Mouse (Mus musculus) neural tube, embryonic 11.5 days (tissue): ENCODE measurements at regions not wholly inside any gene's neighbourhood (a gene's known extent, or its start where the extent isn't known, plus 50 kb on each side); places are given as distances from the start of the nearest gene placed in this dataset.
A peak's percentile ranks its signal among the peaks of the same experiment; 100 is the strongest.

Experiments used
- ATAC-seq: fragments of 200-750 bp; cut with Nextera tagmentation; 2 replicates; pipeline ENCODE4 v1.8.0; 2017; ENCODE audit warnings: moderate number of reproducible peaks, mild to moderate bottlenecking, moderate TSS enrichment, moderate library complexity; ENCODE audit not compliant: insufficient read depth, low FRiP score, low TSS enrichment
- DNase-seq: peaks from one replicate; pipeline ENCODE4 v3.0.0-alpha.2; 2015; ENCODE audit warnings: low spot score
- H3K27ac ChIP-seq: fragments of 300-500 bp; sonication (generic); 2 replicates; pipeline ENCODE4 v1.5.1; 2014; ENCODE audit warnings: low read depth, mild to moderate bottlenecking, low read length
- H3K27me3 ChIP-seq: fragments of 300-500 bp; sonication (generic); 2 replicates; pipeline ENCODE4 v1.6.1; 2014; ENCODE audit warnings: mild to moderate bottlenecking, low read length, mixed read lengths; ENCODE audit not compliant: control insufficient read depth, insufficient read depth
- H3K36me3 ChIP-seq: fragments of 300-500 bp; sonication (generic); 2 replicates; pipeline ENCODE4 v1.6.1; 2014; ENCODE audit warnings: mild to moderate bottlenecking, low read length, moderate library complexity, mixed read lengths; ENCODE audit not compliant: control insufficient read depth, insufficient read depth
- H3K4me1 ChIP-seq: fragments of 300-500 bp; sonication (generic); 2 replicates; pipeline ENCODE4 v1.6.1; 2014; ENCODE audit warnings: low read length, mixed read lengths; ENCODE audit not compliant: control insufficient read depth, insufficient read depth
- H3K4me2 ChIP-seq: fragments of 300-500 bp; sonication (generic); 2 replicates; pipeline ENCODE4 v1.6.1; 2014; ENCODE audit warnings: low read depth, mild to moderate bottlenecking, moderate library complexity
- H3K4me3 ChIP-seq: fragments of 300-500 bp; sonication (generic); 2 replicates; pipeline ENCODE4 v1.5.1; 2014; ENCODE audit warnings: low read depth, low read length
- H3K9ac ChIP-seq: fragments of 300-500 bp; sonication (generic); 2 replicates; pipeline ENCODE4 v1.6.1; 2014; ENCODE audit warnings: mild to moderate bottlenecking, low read length
- H3K9me3 ChIP-seq: fragments of 300-500 bp; sonication (generic); 2 replicates; pipeline ENCODE4 v1.6.1; 2016; ENCODE audit warnings: low read length; ENCODE audit not compliant: control insufficient read depth
- WGBS: fragments of 180-500 bp; shearing (Covaris S2); extraction: QIAGEN DNeasy Blood & Tissue Kit; methylation state at CpG from one replicate; pipeline ENCODE4 v1.1.7; 2014; 5-methylcytosine and 5-hydroxymethylcytosine counted together

DNA sequence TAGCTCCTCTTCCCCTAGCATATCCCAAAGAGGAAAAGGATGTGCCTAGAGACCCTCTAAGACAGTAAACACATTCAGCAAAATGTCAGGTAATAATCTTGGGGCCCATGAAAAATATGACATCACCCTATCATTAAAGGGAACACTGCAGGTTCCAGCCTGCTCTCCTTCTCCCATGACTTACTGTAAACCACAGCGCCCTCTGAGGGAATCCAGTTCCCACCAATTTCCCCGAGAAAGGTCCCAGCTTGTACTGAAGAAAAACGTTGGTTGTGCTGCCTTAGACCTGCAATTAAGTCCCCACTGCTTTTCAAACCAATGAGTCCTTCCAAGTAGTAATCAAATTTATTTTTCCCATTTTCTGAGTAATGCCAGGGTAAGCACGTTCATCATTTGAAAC is 251.0 kb upstream of the Pard3b start:
- H3K4me1 ChIP-seq = no peaks in the 10 kb centered on the region
- 50% methylated on average over 4 of the region's 4 CpGs for WGBS
- H3K4me3 ChIP-seq = no peak overlapping the region
- no peak overlapping the region for H3K9ac ChIP-seq
- no peak for DNase-seq
- H3K27ac ChIP-seq = no peak overlapping the region
- H3K27me3 ChIP-seq = no peaks in the 10 kb centered on the region
- no peaks in the 10 kb centered on the region for H3K9me3 ChIP-seq
- H3K36me3 ChIP-seq = no peaks in the 10 kb centered on the region
- no peak overlapping the region for H3K4me2 ChIP-seq
- ATAC-seq = no peak

DNA sequence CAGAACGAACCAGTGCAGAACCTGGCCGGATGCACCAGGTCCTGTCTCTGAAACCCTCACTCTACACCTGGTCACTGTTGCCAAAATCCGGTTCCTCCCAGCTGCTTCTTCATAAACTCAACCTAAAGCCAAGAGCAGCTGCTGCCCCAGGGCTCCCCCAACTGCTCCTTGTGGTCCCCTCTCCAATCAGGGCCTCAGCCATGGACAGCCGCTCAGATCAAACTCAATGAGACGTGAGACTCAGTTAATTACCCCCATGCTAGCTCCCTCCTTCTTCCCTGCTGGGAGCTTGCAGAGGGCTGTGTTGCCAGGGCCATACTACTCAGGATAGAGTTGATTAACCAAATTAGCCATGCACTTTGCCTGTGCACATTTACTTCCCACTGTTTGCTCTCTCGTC is 240.8 kb upstream of the Pard3b start:
- H3K9me3 ChIP-seq = no peaks in the 10 kb centered on the region
- DNase-seq (peak; percentile 24), ATAC-seq (no peak)
- H3K27ac ChIP-seq = no peak overlapping the region
- 43% methylated on average over 6 of the region's 6 CpGs for WGBS
- H3K4me2 ChIP-seq = no peak overlapping the region
- H3K36me3 ChIP-seq = no peaks in the 10 kb centered on the region
- no peak overlapping the region for H3K4me3 ChIP-seq
- H3K9ac ChIP-seq = no peak overlapping the region
- H3K4me1 ChIP-seq = 0 out of 2 replicates have a peak, but pooled peaks cover 3% of the 10 kb centered on the region
- no peaks in the 10 kb centered on the region for H3K27me3 ChIP-seq

DNA sequence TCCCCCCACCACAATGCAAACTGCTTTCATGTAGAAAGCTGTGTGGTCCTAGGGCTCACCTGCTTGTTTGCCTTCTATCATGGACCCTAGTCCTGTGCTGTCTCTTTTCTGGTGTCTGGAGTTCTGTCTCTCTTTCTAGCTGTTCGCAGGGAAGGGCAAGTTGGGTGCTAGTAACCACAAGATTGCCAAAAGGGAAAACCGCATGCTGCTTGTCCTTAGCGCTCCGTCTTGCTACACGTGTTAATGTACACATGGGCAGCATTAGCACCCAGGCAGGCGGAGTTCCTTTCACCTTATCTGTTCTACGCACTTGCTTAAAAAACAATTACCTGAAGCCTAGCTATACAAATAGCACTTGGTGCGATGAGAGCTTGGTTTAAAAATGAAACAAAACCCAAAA is 236.3 kb upstream of the Pard3b start:
- Histone ChIP-seq H3K4me3 (no peak overlapping the region), H3K36me3 (no peaks in the 10 kb centered on the region), H3K27me3 (no peaks in the 10 kb centered on the region), H3K27ac (no peak overlapping the region), H3K9ac (no peak overlapping the region), H3K4me1 (0 out of 2 replicates have a peak, but pooled peaks cover 3% of the 10 kb centered on the region), H3K4me2 (no peak overlapping the region), H3K9me3 (no peaks in the 10 kb centered on the region)
- ATAC-seq (no peak), DNase-seq (no peak)
- 61% methylated on average over 8 of the region's 8 CpGs for WGBS

GRCm38 (mm10) chr1:61407201-61407600 is 231.4 kb upstream of the Pard3b start:
- Histone ChIP-seq H3K36me3 (no peaks in the 10 kb centered on the region), H3K4me3 (no peak overlapping the region), H3K4me2 (no peak overlapping the region), H3K9me3 (no peaks in the 10 kb centered on the region), H3K27ac (no peak overlapping the region), H3K9ac (no peak overlapping the region), H3K4me1 (no peaks in the 10 kb centered on the region), H3K27me3 (no peaks in the 10 kb centered on the region)
- WGBS = 19% methylated on average over 9 of the region's 9 CpGs
- DNase-seq (peak; percentile 19), ATAC-seq (no peak)

DNA sequence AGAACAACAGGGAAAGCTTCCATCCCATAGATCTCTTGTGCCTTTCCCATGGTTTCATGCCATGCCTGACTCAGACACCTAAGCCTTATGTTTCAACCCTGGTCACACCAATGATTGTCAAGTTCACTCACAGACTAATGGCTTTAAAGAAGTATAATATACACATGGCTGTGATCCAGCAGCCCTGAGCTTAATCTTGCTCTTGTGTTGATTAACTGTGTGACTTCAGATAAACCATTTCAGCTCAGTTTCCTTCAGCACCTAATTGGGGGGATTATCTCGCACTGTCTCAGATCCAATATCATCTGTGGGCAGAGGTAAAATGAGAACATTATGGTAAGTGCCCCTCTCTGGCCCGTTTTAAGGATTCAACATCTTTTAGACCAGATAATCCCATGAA is 223.9 kb upstream of the Pard3b start:
- Histone ChIP-seq H3K9me3 (no peaks in the 10 kb centered on the region), H3K27me3 (no peaks in the 10 kb centered on the region), H3K4me1 (no peaks in the 10 kb centered on the region), H3K4me3 (no peak overlapping the region), H3K27ac (no peak overlapping the region), H3K4me2 (no peak overlapping the region), H3K36me3 (no peaks in the 10 kb centered on the region), H3K9ac (no peak overlapping the region)
- no peak for DNase-seq
- no peak for ATAC-seq
- 86% methylated on average over 2 of the region's 2 CpGs for WGBS

DNA sequence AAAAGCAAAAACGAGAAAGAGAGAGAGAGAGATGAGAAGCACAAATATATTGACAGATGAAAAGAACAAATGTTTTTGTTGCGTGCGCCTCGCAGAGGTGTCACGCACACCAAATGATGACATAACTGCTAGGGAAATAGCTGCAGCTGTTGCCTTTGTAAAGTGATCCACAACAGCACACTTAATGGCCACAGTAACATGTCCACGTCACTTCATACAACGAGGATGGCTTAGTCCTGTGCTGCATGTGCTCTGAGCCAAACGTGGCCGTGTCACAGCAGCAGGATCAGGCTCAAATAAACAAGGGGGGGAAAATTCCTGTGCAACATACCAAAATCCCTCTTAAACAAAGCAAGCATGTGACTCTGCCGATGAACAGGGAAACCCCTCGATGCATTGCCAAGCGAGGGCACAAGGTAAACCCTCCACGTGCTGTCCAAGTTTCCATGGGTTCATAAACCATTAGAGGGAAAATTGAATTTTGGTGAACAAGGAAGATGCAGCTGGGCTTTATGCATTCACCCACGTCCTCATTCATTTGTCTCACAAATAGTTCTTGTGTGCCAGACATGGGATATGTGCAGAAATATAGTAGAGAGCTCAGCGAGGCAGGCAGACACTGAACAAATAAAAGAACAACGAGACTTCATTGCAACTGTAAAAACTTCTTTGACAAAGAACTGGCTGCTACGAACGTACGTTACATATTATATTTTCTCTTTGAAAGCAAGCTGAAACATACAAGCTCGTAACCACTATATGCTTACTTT is 223.0 kb upstream of the Pard3b start:
- Histone ChIP-seq H3K4me2 (no peak overlapping the region), H3K36me3 (no peaks in the 10 kb centered on the region), H3K27me3 (no peaks in the 10 kb centered on the region), H3K9ac (no peak overlapping the region), H3K4me1 (no peaks in the 10 kb centered on the region), H3K9me3 (no peaks in the 10 kb centered on the region), H3K4me3 (no peak overlapping the region), H3K27ac (no peak overlapping the region)
- 73% methylated on average over 20 of the region's 20 CpGs for WGBS
- DNase-seq (no peak), ATAC-seq (no peak)

DNA sequence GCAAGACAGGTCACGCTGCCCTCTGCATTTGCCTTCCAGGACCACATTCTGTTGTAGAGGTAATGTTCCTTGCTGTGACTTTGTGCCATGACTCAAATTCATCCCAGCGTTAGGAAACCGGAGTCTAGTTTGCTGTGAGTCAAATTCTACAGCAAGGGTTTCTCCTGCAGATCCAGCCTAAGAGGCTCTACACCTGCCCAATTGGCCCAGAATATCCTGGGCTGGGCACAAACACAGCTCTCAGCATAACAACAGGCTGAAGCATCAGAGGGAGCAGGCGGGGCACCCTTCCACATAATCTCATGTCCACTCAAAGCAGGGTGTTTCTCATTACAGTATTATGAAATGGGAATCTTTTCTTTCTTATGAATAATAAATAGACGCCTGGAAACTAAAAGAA is 220.2 kb upstream of the Pard3b start:
- H3K9me3 ChIP-seq = no peaks in the 10 kb centered on the region
- DNase-seq (no peak), ATAC-seq (no peak)
- no peak overlapping the region for H3K4me2 ChIP-seq
- H3K27me3 ChIP-seq = no peaks in the 10 kb centered on the region
- no peaks in the 10 kb centered on the region for H3K36me3 ChIP-seq
- no peak overlapping the region for H3K9ac ChIP-seq
- no peak overlapping the region for H3K4me3 ChIP-seq
- 67% methylated on average over 5 of the region's 5 CpGs for WGBS
- H3K4me1 ChIP-seq = no peaks in the 10 kb centered on the region
- no peak overlapping the region for H3K27ac ChIP-seq

DNA sequence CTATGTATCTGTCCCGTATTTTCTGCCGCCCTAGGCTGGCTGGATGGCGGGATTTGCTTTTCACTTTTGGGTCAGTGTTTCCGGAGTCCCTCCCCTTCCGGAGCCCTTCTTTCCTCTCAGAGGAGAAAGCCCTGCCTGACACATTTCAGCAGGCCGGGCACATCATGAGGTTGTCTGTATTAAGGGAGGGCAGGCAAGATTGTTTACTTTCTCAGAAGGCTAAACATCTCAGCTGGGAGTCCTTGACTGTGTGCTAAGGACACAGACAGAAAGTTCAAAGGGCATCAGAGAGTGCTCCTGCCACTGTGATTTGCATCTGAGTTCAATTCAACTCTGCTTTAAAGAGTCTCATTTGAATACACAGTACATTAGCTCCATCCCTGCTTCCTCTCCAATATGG is 218.8 kb upstream of the Pard3b start:
- ATAC-seq (no peak), DNase-seq (no peak)
- H3K4me1 ChIP-seq = no peaks in the 10 kb centered on the region
- no peaks in the 10 kb centered on the region for H3K9me3 ChIP-seq
- H3K9ac ChIP-seq = no peak overlapping the region
- no peaks in the 10 kb centered on the region for H3K27me3 ChIP-seq
- no peak overlapping the region for H3K27ac ChIP-seq
- no peak overlapping the region for H3K4me2 ChIP-seq
- H3K4me3 ChIP-seq = no peak overlapping the region
- WGBS = 46% methylated on average over 6 of the region's 6 CpGs
- H3K36me3 ChIP-seq = no peaks in the 10 kb centered on the region

DNA sequence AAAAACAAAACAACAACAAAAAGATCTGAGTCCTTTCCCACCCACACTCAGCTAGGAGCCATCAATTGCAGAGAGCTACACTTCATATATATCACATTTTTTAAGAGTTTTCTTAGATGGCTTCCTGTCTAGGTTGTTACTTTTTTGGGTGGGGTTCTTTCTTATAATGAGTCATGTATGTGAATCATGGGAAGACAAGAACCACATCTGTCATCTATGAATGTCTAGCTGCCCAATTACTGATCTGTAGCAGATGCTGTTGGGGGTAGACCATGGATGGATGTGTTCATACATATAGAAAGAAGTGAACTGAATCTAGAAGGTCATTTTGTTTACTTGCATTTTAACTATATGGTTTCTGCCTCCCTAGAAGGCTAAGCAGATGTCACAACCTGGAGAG is 215.4 kb upstream of the Pard3b start:
- Histone ChIP-seq H3K4me1 (no peaks in the 10 kb centered on the region), H3K27ac (no peak overlapping the region), H3K27me3 (no peaks in the 10 kb centered on the region), H3K4me2 (no peak overlapping the region), H3K9me3 (no peaks in the 10 kb centered on the region), H3K4me3 (no peak overlapping the region), H3K9ac (no peak overlapping the region), H3K36me3 (no peaks in the 10 kb centered on the region)
- no peak for ATAC-seq
- DNase-seq = no peak
